Mouse (Mus musculus) stomach, postnatal 0 days (tissue): ENCODE data around the gene Prm1.

Source experiments
- CTCF ChIP-seq: IDR thresholded peaks from 2 replicates; pipeline ENCODE4 v1.5.1; 2016; ENCODE audit warnings: antibody characterized with exemption, low read depth, mild to moderate bottlenecking, moderate library complexity
- EP300 ChIP-seq: optimal IDR thresholded peaks from 2 replicates; pipeline ENCODE3; 2016; ENCODE audit warnings: antibody characterized with exemption

GRCm38 (mm10) chr16:10837903-10838302, 32.3 kb upstream of the Prm1 start:
- TF ChIP-seq CTCF (no peak), EP300 (no peak)
